Mouse (Mus musculus): ENCODE results near the gene Ptrh1. TPM values are rescaled to one million over a fixed set of nuclear protein-coding genes. Genes with fewer than 3 reads are reported as not detected.

Gene Ptrh1
- 1.6 and 1.8 TPM in 2 replicates for polyA plus RNA-seq (2012; rRNA removed)

GRCm38 (mm10) chr2:32775359-32776074 lies at the start of gene Ptrh1, which contains the start of gene Ttc16:
Ptrh1 (plus strand) TSS chr2:32775786.
Ttc16 (minus strand) TSS chr2:32775633.

DNA sequence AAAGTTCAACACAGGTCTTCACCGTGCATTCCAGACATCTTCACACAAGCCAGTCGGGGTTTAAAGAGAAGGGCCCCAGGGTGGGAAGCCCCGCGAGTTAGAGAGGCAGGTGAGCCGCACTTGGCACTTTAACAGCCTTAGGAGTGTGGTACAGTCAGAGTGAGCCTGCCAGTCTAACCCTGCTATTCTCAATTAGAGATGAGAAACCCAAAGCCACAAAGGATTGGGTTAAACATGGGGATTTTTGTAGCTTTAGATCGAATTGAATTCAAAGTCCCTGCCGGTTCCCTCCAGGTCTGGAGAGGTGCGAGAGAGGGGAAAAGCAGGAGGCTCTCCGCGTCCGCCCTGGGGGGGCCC lies 34.7 kb upstream of the Ptrh1 start, which contains the start of gene 6330409D20Rik:
Gene 6330409D20Rik (minus strand): TSS at position 101 of the 357 bp plus-strand sequence.

DNA sequence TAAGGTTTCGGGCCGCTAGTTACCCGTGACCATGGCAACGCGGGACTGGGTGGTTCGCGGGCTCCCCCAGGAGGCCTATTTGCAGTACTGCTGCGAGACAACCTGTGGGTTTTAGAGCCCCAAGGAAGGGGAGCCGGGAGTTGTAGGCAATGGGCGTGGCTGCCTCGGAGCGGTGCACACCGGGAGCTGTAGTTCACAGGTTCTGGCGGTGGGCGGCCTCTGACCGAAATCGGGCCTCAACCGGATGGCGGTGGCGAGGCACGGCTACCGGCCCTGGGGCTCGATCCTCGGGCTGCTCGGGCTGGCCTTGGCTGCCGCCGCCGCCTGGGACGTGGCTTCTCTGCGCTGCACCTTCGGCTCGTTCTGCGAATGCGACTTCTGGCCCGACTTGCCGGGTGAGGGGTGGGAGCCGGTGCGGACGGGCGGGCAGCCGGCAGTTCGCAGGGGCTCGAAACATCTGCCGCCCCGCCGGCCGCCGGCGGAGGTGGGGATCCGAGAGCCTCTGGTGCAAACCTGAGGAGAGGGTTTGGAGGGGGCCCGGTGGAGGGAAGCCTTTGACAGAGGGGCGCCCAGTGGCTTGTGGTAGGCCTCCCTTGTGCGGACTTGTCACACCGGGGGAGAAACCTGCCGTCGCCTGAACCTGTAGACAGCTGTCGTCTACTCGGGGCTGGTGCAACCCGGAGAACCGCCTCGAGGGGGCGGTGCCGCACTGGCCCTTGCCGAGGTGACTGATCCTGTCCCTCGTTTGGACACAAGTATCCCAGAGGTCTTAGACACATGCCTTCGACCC lies 18.3 kb upstream of the Ptrh1 start, which contains the start of gene Tor2a:
Gene Tor2a (plus strand): TSS at position 179 of the 790 bp plus-strand sequence.

GRCm38 (mm10) chr2:32784048-32784681 lies 8.6 kb downstream of the Ptrh1 start, which contains the start of gene Cfap157:
Cfap157 (minus strand) TSS chr2:32784428.

Other genes starting within 250 kb of the Ptrh1 start
- gene Fam102a, start 240.5 kb upstream of the Ptrh1 start, polyA plus RNA-seq (2012; rRNA removed): 0.90 and 0.97 TPM in 2 replicates
- gene Dpm2, start 204.9 kb upstream of the Ptrh1 start, polyA plus RNA-seq (2012; rRNA removed): 47.8 and 53.3 TPM in 2 replicates
- gene Pip5kl1, start 201.0 kb upstream of the Ptrh1 start, polyA plus RNA-seq (2012; rRNA removed): 0.01 and 0.14 TPM in 2 replicates
- not detected in 2 replicates for gene 9430097D07Rik, start 200.1 kb upstream of the Ptrh1 start, polyA plus RNA-seq (2012; rRNA removed)
- 5.3 and 5.4 TPM in 2 replicates for gene St6galnac4, start 188.7 kb upstream of the Ptrh1 start, polyA plus RNA-seq (2012; rRNA removed)
- 9.7 and 11.1 TPM in 2 replicates for gene St6galnac6, start 176.1 kb upstream of the Ptrh1 start, polyA plus RNA-seq (2012; rRNA removed)
- gene Ak1, start 154.0 kb upstream of the Ptrh1 start, polyA plus RNA-seq (2012; rRNA removed): 0.54 and 1.3 TPM in 2 replicates
- gene Eng, start 129.2 kb upstream of the Ptrh1 start, polyA plus RNA-seq (2012; rRNA removed): 11.3 and 14.1 TPM in 2 replicates
- 48.8 and 53.5 TPM in 2 replicates for gene Fpgs, start 71.6 kb upstream of the Ptrh1 start, polyA plus RNA-seq (2012; rRNA removed)
- gene Cdk9, start 62.7 kb upstream of the Ptrh1 start, polyA plus RNA-seq (2012; rRNA removed): 52.6 and 57.4 TPM in 2 replicates
- 3.8 and 4.6 TPM in 2 replicates for gene Sh2d3c, start 54.7 kb upstream of the Ptrh1 start, polyA plus RNA-seq (2012; rRNA removed)
- gene 6330409D20Rik, start 34.8 kb upstream of the Ptrh1 start, polyA plus RNA-seq (2012; rRNA removed): 0.06 TPM in 1 of 2 replicates, not detected in the other
- 17.3 and 22.1 TPM in 2 replicates for gene Tor2a, start 18.6 kb upstream of the Ptrh1 start, polyA plus RNA-seq (2012; rRNA removed)
- 0.21 and 0.23 TPM in 2 replicates for gene Ttc16, start 153 bp upstream of the Ptrh1 start, polyA plus RNA-seq (2012; rRNA removed)
- gene Cfap157, start 8.6 kb downstream of the Ptrh1 start, polyA plus RNA-seq (2012; rRNA removed): 0.01 TPM in 1 of 2 replicates, not detected in the other
- 2.0 TPM in 2 replicates for gene Stxbp1, start 71.5 kb downstream of the Ptrh1 start, polyA plus RNA-seq (2012; rRNA removed)
- 5.8 and 6.0 TPM in 2 replicates for gene Fam129b, start 100.3 kb downstream of the Ptrh1 start, polyA plus RNA-seq (2012; rRNA removed)
- 627 and 656 TPM in 2 replicates for gene Rpl12, start 185.8 kb downstream of the Ptrh1 start, polyA plus RNA-seq (2012; rRNA removed)
- gene Lrsam1, start 185.8 kb downstream of the Ptrh1 start, polyA plus RNA-seq (2012; rRNA removed): 2.4 and 2.5 TPM in 2 replicates
- gene Slc2a8, start 206.3 kb downstream of the Ptrh1 start, polyA plus RNA-seq (2012; rRNA removed): 4.1 and 4.7 TPM in 2 replicates